ENCODE assay signal across 29 mouse cellular contexts in the genomic region with DNA sequence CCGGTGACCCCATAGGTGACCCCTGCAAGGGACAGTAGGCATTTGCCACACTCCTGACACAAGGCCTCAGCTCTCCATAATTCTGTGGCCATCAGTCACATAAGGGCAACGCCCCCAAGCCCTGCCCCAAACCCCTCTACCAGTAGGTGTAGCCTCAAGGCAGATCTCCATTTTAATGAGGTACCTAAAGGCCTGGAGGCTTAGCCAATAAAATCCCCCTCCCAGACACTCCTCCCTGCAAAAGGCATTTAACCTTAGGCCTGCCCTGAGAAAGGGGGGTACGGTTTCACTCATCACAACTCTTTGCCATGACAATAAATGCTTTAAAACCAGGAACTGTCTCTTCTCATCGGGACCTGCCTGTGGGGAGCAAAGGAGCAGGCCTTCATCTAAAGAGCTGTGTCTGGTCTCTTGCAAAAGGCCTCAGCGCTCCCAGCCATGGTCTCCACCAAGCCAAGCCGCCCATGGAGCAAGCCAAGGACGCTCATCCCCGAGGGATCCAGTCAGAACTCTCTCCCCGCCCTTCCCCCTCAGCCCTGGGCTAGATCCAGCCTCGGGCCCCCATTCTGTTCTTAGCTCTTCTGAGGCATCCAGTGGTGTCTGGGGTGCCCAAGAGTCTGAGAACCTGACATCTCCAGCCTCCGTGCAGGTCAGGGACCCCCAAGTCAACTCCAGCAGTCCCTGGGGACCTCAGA. TPM values are rescaled to one million over a fixed set of nuclear protein-coding genes. Genes with fewer than 3 reads are reported as not detected.
DNase-seq lines count a peak whose midpoint lies in the region; ATAC-seq and TF ChIP-seq lines count a peak whose summit lies in the region.
"Had no signal": no experiment of that assay in that cellular context is flagged by ENCODE, and none has a peak within 500 bp of the region (broad histone marks: within the 10 kb centered on the region; RNA-seq: fewer than 3 reads in every experiment).

No protein-coding gene starts in this region.

- intact Hi-C loops in gastrocnemius, adult 2 months (cut with DNase I) = no loop called here
- intact Hi-C loops in heart, postnatal 36 days (cut with DNase I) = no loop called here
- intact Hi-C loops in left cerebral cortex, postnatal 25 days (cut with DNase I) = no loop called here

- H3K27me3 ChIP-seq in heart, embryonic 11.5 days (ENCODE audit: control insufficient read depth, insufficient read depth, low read length) = no peaks in the 10 kb centered on the region
- peaks cover 14% of the 10 kb centered on the region for H3K27me3 ChIP-seq in E14TG2a.4 (ENCODE audit: insufficient read depth, low read length)
- H3K27me3 ChIP-seq: embryonic facial prominence, embryonic 15.5 days; heart, embryonic 15.5 days; kidney, embryonic 15.5 days; limb, embryonic 13.5 days; neural tube, embryonic 13.5 days had no signal

- no peaks in the 10 kb centered on the region for H3K4me1 ChIP-seq in heart, embryonic 11.5 days (ENCODE audit: control insufficient read depth, insufficient read depth, low read length)
- peaks cover 37% of the 10 kb centered on the region for H3K4me1 ChIP-seq in E14TG2a.4 (replicated peaks; ENCODE audit: low read depth, low read length)
- H3K4me1 ChIP-seq: heart, embryonic 15.5 days; hindbrain, embryonic 12.5 days; limb, embryonic 13.5 days had no signal

- no peak overlapping the region for H3K9ac ChIP-seq in heart, embryonic 11.5 days (ENCODE audit: low read depth, low read length)
- H3K9ac ChIP-seq: embryonic facial prominence, embryonic 15.5 days; heart, embryonic 15.5 days; hindbrain, embryonic 12.5 days; kidney, embryonic 15.5 days; limb, embryonic 13.5 days; liver, embryonic 14.5 days; lung, embryonic 14.5 days; neural tube, embryonic 13.5 days had no signal

- ATAC-seq in heart, embryonic 11.5 days (replicated peaks; ENCODE audit: insufficient number of reproducible peaks, low FRiP score, low TSS enrichment) = no peak
- ATAC-seq: CD4-positive, CD25-positive, alpha-beta regulatory T cell, adult 4 months; forebrain, embryonic 16.5 days had no signal

- H3K4me3 ChIP-seq in gastrocnemius, adult 2 months = no peak overlapping the region
- H3K4me3 ChIP-seq in heart, embryonic 11.5 days (ENCODE audit: low read depth, low read length) = no peak overlapping the region
- peak overlapping the region; percentile 35 for H3K4me3 ChIP-seq in E14TG2a.4 (replicated peaks; ENCODE audit: low read length)
- H3K4me3 ChIP-seq: embryonic facial prominence, embryonic 15.5 days; heart, embryonic 15.5 days; hindbrain, embryonic 12.5 days; kidney, embryonic 15.5 days; limb, embryonic 13.5 days; neural tube, embryonic 13.5 days had no signal

- TF ChIP-seq CTCF in gastrocnemius, adult 2 months (IDR thresholded peaks at IDR 0.05) = no peak
- no peak for TF ChIP-seq CTCF in E14TG2a.4 (conservative IDR thresholded peaks at IDR 0.05; ENCODE audit: low read length)

- H3K9me3 ChIP-seq in heart, embryonic 11.5 days (replicated peaks; ENCODE audit: control insufficient read depth, low read length) = no peaks in the 10 kb centered on the region
- H3K9me3 ChIP-seq in E14TG2a.4 (ENCODE audit: low read length) = no peaks in the 10 kb centered on the region
- H3K9me3 ChIP-seq: embryonic facial prominence, embryonic 15.5 days; heart, embryonic 15.5 days; hindbrain, embryonic 12.5 days; kidney, embryonic 15.5 days; limb, embryonic 13.5 days; neural tube, embryonic 13.5 days had no signal

- WGBS in heart, embryonic 11.5 days (ENCODE audit: insufficient replicate concordance) = 69% methylated on average over 11 of the region's 11 CpGs

- no peaks in the 10 kb centered on the region for H3K36me3 ChIP-seq in heart, embryonic 11.5 days (ENCODE audit: control insufficient read depth, insufficient read depth, low read length)
- no peaks in the 10 kb centered on the region for H3K36me3 ChIP-seq in E14TG2a.4 (ENCODE audit: insufficient read depth, low read length)
- H3K36me3 ChIP-seq: embryonic facial prominence, embryonic 15.5 days; heart, embryonic 15.5 days; hindbrain, embryonic 12.5 days; kidney, embryonic 15.5 days; limb, embryonic 13.5 days; neural tube, embryonic 13.5 days had no signal

- DNase-seq in gastrocnemius, adult 2 months = peak; percentile 66
- DNase-seq in gastrocnemius, adult 8-10 months (ENCODE audit: low spot score in 2 of 2) = no peak
- DNase-seq in heart, postnatal 36 days = peak; percentile 19 to 24
- DNase-seq in R1 (ENCODE audit: low read depth, low spot score) = peak; percentile 65
- DNase-seq in left cerebral cortex, postnatal 25 days (ENCODE audit: low spot score in 2 of 2) = no peak
- DNase-seq: adrenal gland, postnatal 36 days; cerebellum, adult 9-10 months; kidney, adult 11 months; kidney, postnatal 36 days; layer of hippocampus, postnatal 36 days; lung, embryonic 14.5 days; midbrain, embryonic 14.5 days; retina, postnatal 1 day; right cerebral cortex, postnatal 25 days; spleen, adult 18-20 months; thymus, adult 2 months had no signal

- peak overlapping the region; percentile 38; the same call in 1 of the 2 replicates for H3K27ac ChIP-seq in gastrocnemius, adult 2 months
- no peak overlapping the region for H3K27ac ChIP-seq in heart, embryonic 11.5 days (ENCODE audit: low read depth, low read length)
- H3K27ac ChIP-seq: embryonic facial prominence, embryonic 15.5 days; heart, embryonic 15.5 days; hindbrain, embryonic 12.5 days; kidney, embryonic 15.5 days; limb, embryonic 13.5 days; liver, embryonic 14.5 days; neural tube, embryonic 13.5 days had no signal

- no peak overlapping the region for H3K4me2 ChIP-seq in heart, embryonic 11.5 days
- H3K4me2 ChIP-seq: embryonic facial prominence, embryonic 15.5 days; heart, embryonic 15.5 days; hindbrain, embryonic 12.5 days; kidney, embryonic 15.5 days; limb, embryonic 13.5 days; lung, embryonic 14.5 days; neural tube, embryonic 13.5 days had no signal

RNA-seq across cellular contexts. Expression of a gene that starts 8.9 kb away (rescaled TPM):
- 10 to 100 TPM; 13.0 to 35.4 TPM for total RNA-seq in gastrocnemius, adult 2 months (2021)
- 10 to 100 TPM in 2 of 4 experiments, 1 to 10 TPM in 2; 3.3 to 14.7 (median 9.6) TPM for total RNA-seq in gastrocnemius, adult 8-10 months (2022)
- total RNA-seq in heart, postnatal 36 days (2021) = 1 to 10 TPM; 3.9 to 5.6 TPM
- 0.14 TPM in 1 of 2 replicates, not detected in the other for polyA plus RNA-seq in heart, embryonic 11.5 days (2014; fragmentation: Nextera tagmentation; extraction: Ambion mirVana)
- total RNA-seq in left cerebral cortex, postnatal 25 days (2021) = under 1 TPM; 0.07 to 0.09 TPM
- total RNA-seq: granulocyte monocyte progenitor cell, adult 5-6 weeks; layer of hippocampus, postnatal 36 days; megakaryocyte, adult 5-6 weeks had no signal
- polyA plus RNA-seq: CD4-positive, CD25-positive, alpha-beta regulatory T cell, adult 4 months; lung, embryonic 14.5 days had no signal

RNA-seq across cellular contexts. Expression of a gene that starts 38.0 kb away (rescaled TPM):
- total RNA-seq in gastrocnemius, adult 2 months (2021) = 10 to 100 TPM; 54.0 to 72.6 TPM
- 10 to 100 TPM; 55.4 to 65.0 (median 56.9) TPM for total RNA-seq in gastrocnemius, adult 8-10 months (2022)
- 100 to 1,000 TPM; 127 to 134 TPM for total RNA-seq in heart, postnatal 36 days (2021)
- polyA plus RNA-seq in heart, embryonic 11.5 days (2014; fragmentation: Nextera tagmentation; extraction: Ambion mirVana) = 42.9 and 50.6 TPM in 2 replicates
- total RNA-seq in left cerebral cortex, postnatal 25 days (2021) = 10 to 100 TPM; 28.9 to 29.6 TPM

Comparison
In these comparisons a context has a peak if more than half of its experiments do, and no peak if none do; other contexts are left out.
1. DNase-seq: peak in gastrocnemius, adult 2 months (single experiment), heart, postnatal 36 days (2 of 2) and R1 (single experiment); none in gastrocnemius, adult 8-10 months (0 of 2) and left cerebral cortex, postnatal 25 days (0 of 2).